Mouse (Mus musculus) liver, adult 2 months (tissue): Measurements from ENCODE around the gene Bbx. TPM values are rescaled to one million over a fixed set of nuclear protein-coding genes. Genes with fewer than 3 reads are reported as not detected.

Experiments
- DNase-seq: peaks from one replicate; pipeline ENCODE4 v3.0.0-alpha.2; 2011; ENCODE audit warnings: low read depth, low spot score; ENCODE audit errors: extremely low read depth
- H3K27ac ChIP-seq: fragments of 200-500 bp; replicated peaks from 2 replicates; pipeline ENCODE4 v1.5.1; 2012; ENCODE audit warnings: low read depth, mild to moderate bottlenecking, control low read depth, inconsistent platforms, low read length; ENCODE audit not compliant: insufficient read depth
- H3K27me3 ChIP-seq: fragments of 200-500 bp; 2 replicates; pipeline ENCODE4 v1.6.1; 2012; ENCODE audit warnings: mild to moderate bottlenecking, moderate library complexity, low read length, inconsistent platforms; ENCODE audit not compliant: control insufficient read depth, insufficient read depth
- H3K36me3 ChIP-seq: fragments of 200-500 bp; 2 replicates; pipeline ENCODE4 v1.6.1; 2012; ENCODE audit warnings: low read length, inconsistent platforms; ENCODE audit not compliant: control insufficient read depth, insufficient read depth
- H3K4me1 ChIP-seq: fragments of 200-500 bp; 2 replicates; pipeline ENCODE4 v1.6.1; 2011; ENCODE audit warnings: low read length; ENCODE audit not compliant: control insufficient read depth, insufficient read depth
- H3K4me3 ChIP-seq: fragments of 200-500 bp; 2 replicates; pipeline ENCODE4 v1.5.1; 2011; ENCODE audit warnings: low read depth, mild to moderate bottlenecking, control low read depth, low read length, moderate library complexity; ENCODE audit not compliant: insufficient read depth
- H3K79me2 ChIP-seq: fragments of 200-500 bp; 2 replicates; pipeline ENCODE4 v1.6.1; 2012; ENCODE audit warnings: inconsistent platforms, mild to moderate bottlenecking, low read length, moderate library complexity; ENCODE audit not compliant: control insufficient read depth, insufficient read depth
- H3K9ac ChIP-seq: fragments of 200-500 bp; 2 replicates; pipeline ENCODE4 v1.6.1; 2012; ENCODE audit warnings: low read depth, mild to moderate bottlenecking, control low read depth, inconsistent platforms, low read length
- CTCF ChIP-seq: fragments of 200-500 bp; IDR thresholded peaks from 2 replicates; pipeline ENCODE4 v1.5.1; 2011; ENCODE audit warnings: low read depth, low read length, control low read depth
- POLR2A ChIP-seq: fragments of 200-500 bp; IDR thresholded peaks from 2 replicates; pipeline ENCODE4 v1.6.1; 2011; ENCODE audit warnings: low read length, control low read depth; ENCODE audit not compliant: insufficient read depth; ENCODE audit errors: extremely low read depth
- WGBS: fragments of 180-500 bp; shearing (Covaris S2); methylation state at CpG from one replicate; pipeline ENCODE4 v1.1.7; 2018; 5-methylcytosine and 5-hydroxymethylcytosine counted together
- polyA plus RNA-seq: library from polyadenylated mRNA; depleted of rRNA; stranded (reverse); fragments of >200 nt; gene quantifications from 2 replicates; pipeline ENCODE4 v1.2.3, GENCODE M21; 2012
- total RNA-seq: library from RNA; depleted of rRNA; stranded (reverse); fragments of >200 nt; gene quantifications from 2 replicates; pipeline ENCODE4 v1.2.3, GENCODE M21; 2014

Gene Bbx
- total and polyA plus RNA-seq, 2 experiments: 2.0 to 9.7 TPM

DNA sequence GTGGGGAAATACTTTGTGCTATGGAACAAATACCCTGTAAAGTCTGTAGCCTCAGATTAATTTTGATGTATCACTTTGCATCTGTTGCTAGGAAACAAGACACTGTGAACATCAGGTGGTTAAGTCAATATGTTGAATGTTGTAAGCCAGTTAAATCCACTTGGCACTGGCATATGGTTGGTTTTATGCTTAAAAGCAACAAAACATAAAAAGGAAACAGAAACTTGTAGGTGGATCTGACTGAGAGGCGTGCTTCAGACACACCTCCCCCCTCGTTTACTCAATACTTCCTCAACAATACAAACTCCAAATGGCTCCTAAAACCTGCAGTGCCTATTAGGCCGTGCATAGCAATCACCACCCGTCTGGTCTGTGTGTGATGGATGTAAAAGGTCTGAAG, 236.1 kb downstream of the Bbx start:
- no peak overlapping the region for H3K9ac ChIP-seq
- WGBS: 66% methylated on average over 4 of the region's 4 CpGs
- H3K27me3 ChIP-seq: no peaks in the 10 kb centered on the region
- H3K27ac ChIP-seq: no peak overlapping the region
- no peaks in the 10 kb centered on the region for H3K79me2 ChIP-seq
- H3K4me1 ChIP-seq: no peaks in the 10 kb centered on the region
- DNase-seq: no peak
- peaks cover 34% of the 10 kb centered on the region for H3K36me3 ChIP-seq
- TF ChIP-seq CTCF: no peak
- TF ChIP-seq POLR2A: no peak
- H3K4me3 ChIP-seq: no peak overlapping the region

DNA sequence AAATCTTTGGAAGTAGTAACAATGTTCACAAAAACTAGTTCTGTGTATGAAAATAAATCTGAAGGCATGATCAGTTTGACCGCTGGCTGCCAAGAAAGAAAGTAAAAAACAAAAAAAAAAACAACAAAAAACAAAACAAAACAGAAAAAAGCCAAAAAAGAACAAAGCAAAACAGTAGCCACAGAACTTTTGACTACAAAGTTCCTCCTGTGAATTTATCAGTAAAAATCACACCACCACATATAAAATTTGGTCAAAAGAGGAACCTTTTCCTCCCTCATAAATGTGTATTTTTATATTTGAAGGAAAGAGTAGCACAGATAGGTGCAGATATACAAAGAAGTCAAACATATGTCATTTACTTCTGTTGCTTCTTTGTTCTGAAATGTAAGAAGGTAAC, 239.6 kb downstream of the Bbx start:
- Histone ChIP-seq H3K27ac (no peak overlapping the region), H3K4me3 (no peak overlapping the region), H3K27me3 (no peaks in the 10 kb centered on the region), H3K4me1 (no peaks in the 10 kb centered on the region), H3K79me2 (no peaks in the 10 kb centered on the region), H3K9ac (no peak overlapping the region), H3K36me3 (peaks cover 20% of the 10 kb centered on the region)
- no peak for TF ChIP-seq POLR2A
- no peak for TF ChIP-seq CTCF
- DNase-seq: no peak
- WGBS: 97% methylated on average over 1 of the region's 1 CpGs

DNA sequence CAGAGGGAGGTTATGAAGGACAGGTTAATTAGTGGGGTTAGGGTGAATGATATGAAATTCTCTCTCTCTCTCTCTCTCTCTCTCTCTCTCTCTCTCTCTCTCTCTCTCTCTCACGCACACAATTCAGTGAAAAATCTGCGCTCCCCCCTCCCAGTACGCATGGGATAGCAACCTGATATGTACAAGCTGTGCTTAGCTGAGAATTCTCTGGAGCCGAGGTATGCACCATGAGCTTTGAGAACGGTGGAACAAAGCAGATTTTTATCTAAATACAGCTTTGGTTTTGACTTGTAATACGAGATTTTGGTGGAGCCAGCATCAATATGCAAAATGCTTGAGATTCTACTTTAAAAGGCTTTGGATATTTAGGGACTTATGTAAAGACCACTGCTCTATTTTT, 243.1 kb downstream of the Bbx start:
- Histone ChIP-seq H3K79me2 (no peaks in the 10 kb centered on the region), H3K4me1 (no peaks in the 10 kb centered on the region), H3K27me3 (no peaks in the 10 kb centered on the region), H3K27ac (no peak overlapping the region), H3K9ac (no peak overlapping the region), H3K36me3 (peaks cover 9% of the 10 kb centered on the region), H3K4me3 (no peak overlapping the region)
- 70% methylated on average over 6 of the region's 6 CpGs for WGBS
- TF ChIP-seq CTCF (no peak), POLR2A (no peak)
- DNase-seq: no peak

DNA sequence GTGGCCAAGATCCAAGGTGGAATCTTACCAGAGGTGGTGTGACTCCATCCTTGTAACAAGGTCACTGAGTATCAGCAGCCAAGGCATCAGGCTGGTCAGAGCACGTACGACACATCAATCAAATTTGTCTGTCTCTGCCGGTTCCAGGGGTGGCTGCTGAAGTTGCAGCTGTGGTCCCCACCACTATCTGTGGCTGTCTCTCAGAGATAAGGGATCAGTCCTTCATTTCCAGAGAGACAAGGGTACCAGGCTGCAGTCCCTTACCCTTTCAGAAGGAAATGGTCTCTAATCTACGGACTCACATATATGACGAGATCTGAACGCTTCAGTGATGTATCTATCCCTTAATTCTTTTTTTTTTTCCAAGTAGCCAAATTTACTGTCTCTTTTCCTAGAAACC, 245.6 kb downstream of the Bbx start:
- no peak for TF ChIP-seq CTCF
- TF ChIP-seq POLR2A: no peak
- no peaks in the 10 kb centered on the region for H3K36me3 ChIP-seq
- no peaks in the 10 kb centered on the region for H3K27me3 ChIP-seq
- H3K4me1 ChIP-seq: no peaks in the 10 kb centered on the region
- 68% methylated on average over 6 of the region's 6 CpGs for WGBS
- no peaks in the 10 kb centered on the region for H3K79me2 ChIP-seq
- H3K27ac ChIP-seq: no peak overlapping the region
- DNase-seq: no peak
- no peak overlapping the region for H3K9ac ChIP-seq
- no peak overlapping the region for H3K4me3 ChIP-seq

DNA sequence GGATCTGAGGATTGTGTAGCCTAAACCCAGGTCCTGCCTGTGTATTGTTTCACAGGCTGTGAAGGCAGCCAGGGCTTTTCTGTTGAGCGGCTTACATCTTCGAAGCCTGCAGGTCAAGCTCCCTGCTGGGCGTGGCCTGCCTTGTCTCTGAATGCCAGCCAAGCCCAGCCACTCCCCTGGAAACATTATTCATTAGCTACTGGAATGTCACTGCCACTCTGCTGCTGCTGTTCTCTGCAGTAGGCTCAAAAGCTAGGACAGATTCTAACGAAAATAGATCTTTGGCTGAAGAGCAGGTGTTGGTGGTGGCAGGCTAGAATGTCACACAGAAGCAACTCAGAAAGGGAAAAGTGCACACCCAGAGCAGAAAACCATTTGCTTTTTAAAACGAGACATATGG, 247.1 kb downstream of the Bbx start:
- no peak overlapping the region for H3K4me3 ChIP-seq
- H3K79me2 ChIP-seq: no peaks in the 10 kb centered on the region
- H3K36me3 ChIP-seq: no peaks in the 10 kb centered on the region
- 16% methylated on average over 5 of the region's 5 CpGs for WGBS
- H3K4me1 ChIP-seq: no peaks in the 10 kb centered on the region
- no peak overlapping the region for H3K9ac ChIP-seq
- no peak for TF ChIP-seq CTCF
- no peak for TF ChIP-seq POLR2A
- DNase-seq: peak; percentile 35
- no peaks in the 10 kb centered on the region for H3K27me3 ChIP-seq
- no peak overlapping the region for H3K27ac ChIP-seq

DNA sequence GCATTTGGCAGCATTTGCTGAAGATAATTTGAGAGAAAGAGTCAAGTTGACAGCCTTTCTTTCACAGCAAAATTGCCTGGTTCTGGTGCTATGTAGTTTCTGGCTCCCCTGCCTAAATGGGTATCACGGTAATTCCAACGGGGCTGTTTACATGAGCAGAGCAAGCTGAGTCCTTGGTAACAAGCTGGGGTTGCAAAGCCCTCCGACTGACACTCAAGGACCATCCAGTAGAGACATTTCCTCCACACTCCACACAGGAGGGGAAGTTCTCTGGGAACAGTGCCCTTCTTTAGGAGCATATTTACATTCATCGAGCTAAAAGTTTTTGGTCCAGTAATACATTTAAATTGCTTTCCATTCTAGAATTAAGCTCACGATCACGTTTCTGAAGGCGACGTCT, 249.2 kb downstream of the Bbx start:
- TF ChIP-seq POLR2A: no peak
- no peak for TF ChIP-seq CTCF

More for the DNA sequence above, 249.2 kb downstream of the Bbx start:
- Histone ChIP-seq H3K27me3 (no peaks in the 10 kb centered on the region), H3K36me3 (no peaks in the 10 kb centered on the region), H3K4me3 (no peak overlapping the region), H3K79me2 (no peaks in the 10 kb centered on the region), H3K4me1 (no peaks in the 10 kb centered on the region), H3K9ac (no peak overlapping the region), H3K27ac (no peak overlapping the region)
- no peak for DNase-seq
- WGBS: 80% methylated on average over 8 of the region's 8 CpGs
